Mouse (Mus musculus) cerebellum, postnatal 4 days (tissue): ENCODE measurements around the gene Ppp2r5d.

Source experiments
- DNase-seq, 2 experiments: peaks; one replicate each; pipeline ENCODE4 v3.0.0; 2022; ENCODE audit warnings: low spot score in 2 of 2, mixed read lengths in 1 of 2

Gene Ppp2r5d

DNA sequence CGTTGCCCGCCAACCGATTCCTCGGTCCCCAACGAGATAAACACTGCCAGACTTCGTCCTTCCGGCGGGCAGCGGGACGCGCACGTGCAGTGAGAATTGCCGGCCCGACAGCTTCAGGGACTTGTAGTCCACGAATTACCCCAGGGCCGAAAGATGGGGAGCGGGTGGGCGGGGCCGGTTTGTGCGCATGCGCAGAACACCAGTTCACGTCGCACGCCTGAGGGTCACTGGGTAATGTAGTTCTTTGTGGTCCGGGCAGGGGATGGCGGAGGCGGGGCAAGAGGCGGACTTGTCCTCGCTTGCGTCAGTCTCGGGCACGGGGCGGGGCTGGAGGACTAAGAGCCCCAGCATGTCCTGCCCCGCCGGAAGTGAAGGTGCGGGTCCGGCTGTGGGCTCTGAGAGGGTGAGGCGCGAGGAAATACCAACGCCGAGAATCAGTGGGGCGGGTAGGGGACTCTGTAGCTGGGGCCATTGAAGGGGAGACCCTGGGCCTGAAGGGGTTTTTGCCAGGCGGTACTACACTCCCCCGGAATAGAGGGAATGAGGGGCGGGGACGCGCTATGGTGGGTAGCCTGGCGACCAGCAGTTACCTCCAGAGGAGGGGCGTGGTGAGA lies 24.0 kb downstream of the Ppp2r5d start, which contains the start of gene Klhdc3:
Gene Klhdc3, minus strand, starts transcription at position 155 of the 614 bp plus-strand sequence.
- peak; percentile 97 for DNase-seq

GRCm38 (mm10) chr17:46679843-46680759 lies 24.8 kb downstream of the Ppp2r5d start:
- DNase-seq = peak in 1 of 2 experiments; percentile 59

DNA sequence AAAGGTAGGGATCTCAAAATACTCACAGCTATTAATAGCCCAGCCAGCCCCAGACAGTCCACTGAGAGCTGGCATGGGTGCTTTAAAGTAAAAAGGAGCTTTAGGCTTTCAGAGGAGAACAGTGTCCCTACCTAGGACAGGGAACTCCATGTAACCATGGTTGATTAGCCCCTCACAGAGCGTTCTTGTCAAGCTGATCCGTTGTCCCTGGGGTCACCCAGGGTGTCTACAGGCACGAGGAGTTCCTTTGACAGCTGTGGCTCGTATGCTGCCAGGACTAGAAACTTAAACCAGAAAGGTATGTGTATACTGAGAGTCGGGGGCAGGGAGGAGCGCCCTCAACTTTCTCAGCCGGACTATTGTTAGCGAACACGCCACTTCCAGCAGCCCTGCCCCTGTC lies 26.0 kb downstream of the Ppp2r5d start:
- no peak for DNase-seq

- no peak for DNase-seq
Measured at GRCm38 (mm10) chr17:46678416-46678815, 26.5 kb downstream of the Ppp2r5d start, which contains the start of gene Mea1. Mea1 (plus strand) TSS chr17:46678793.

DNA sequence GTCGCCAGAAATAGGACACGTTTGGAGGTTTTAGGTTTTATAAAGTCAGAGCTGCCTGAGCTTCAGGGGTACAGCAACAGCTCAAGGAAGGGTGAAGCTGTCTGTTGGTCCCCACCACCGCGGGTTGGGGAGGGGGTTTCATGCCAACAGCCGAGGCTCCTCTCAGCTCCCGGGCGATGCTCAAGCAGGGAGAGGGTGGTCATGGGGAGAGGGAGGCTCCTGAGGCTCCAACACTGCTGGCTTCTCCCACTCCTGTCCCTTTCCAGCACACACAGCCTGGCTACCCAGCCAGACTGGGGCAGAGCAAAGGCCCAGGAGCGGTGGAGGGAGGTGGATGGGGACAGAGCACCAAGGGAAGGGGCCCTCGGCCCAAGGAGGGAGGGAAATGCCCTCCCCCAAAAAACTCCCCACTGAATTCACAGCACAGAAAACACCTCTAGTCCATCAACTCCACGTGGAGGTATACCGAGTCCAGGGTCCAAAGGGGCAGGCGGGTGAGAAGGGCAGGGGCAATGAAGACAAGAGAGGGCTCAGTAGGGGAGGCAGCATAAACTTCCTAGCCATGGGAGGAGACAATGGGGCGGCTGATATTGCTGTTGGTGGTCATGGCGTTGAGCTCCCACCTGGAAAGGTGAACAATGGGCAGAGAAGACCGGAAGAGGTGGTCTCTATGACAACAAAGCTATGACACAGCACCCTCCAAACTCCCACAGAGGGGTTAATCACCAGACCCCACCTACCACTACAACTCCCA lies 30.2 kb downstream of the Ppp2r5d start:
- DNase-seq = no peak

DNA sequence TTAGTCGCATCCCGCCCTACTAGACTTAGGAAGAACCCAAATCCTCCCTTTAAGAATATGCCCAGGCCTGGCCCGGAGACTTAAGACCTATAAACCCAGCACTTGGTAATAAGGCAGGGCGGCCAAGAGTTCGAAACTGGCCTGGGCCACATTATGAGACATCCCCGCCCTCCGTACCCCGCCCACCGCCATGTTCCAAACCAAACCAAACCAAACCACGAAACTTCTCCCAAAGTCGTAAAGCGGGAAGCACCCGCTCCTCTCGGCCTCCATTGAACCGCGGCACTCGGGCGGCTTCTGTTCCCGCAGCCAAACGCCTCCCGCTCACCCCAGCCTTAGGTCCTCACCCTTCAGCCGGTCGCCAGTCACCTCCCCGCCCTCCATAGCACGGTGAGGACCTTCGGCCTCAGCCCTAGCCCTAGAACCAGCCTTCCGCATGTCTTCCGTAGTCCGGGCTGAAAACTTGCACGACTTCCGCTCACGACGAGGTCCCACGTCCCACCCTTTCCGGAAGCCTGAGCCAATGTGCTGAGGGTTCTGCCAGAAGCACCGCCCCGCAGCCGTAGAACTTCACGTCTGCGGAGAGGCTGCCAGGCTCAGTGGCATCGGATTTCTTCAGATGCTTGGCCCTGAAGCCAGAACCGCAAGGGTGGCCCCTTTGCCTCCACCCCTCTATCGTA lies 30.9 kb downstream of the Ppp2r5d start, which contains the start of gene Rrp36:
Gene Rrp36, minus strand, starts transcription at position 503 of the 680 bp plus-strand sequence.
- DNase-seq = peak; percentile 72 to 85

- DNase-seq = no peak
Measured at GRCm38 (mm10) chr17:46669911-46670310, 35.0 kb downstream of the Ppp2r5d start.

DNA sequence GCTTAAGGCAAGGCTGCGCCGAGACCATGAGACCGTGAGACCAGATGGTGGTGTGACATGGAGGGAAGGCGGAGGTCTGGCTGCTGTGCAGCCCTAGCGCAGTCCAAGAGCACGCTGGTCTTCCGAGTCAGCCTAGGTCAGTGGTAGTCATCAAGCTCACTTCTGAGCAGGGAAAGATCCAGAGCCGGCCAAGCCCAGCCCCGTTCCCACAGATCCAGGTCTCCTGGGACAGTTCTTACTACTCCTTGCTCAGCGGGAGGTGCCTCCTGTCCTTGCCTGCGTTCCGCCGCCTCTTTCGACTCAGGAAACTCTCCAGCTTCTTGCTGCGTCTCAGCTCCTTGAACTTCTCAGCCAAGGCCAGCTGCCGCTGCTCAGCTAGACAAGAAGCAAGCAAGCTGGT lies 37.2 kb downstream of the Ppp2r5d start:
- DNase-seq = no peak

- DNase-seq = no peak
Measured at GRCm38 (mm10) chr17:46662730-46663129, 42.2 kb downstream of the Ppp2r5d start.

- no peak for DNase-seq
Measured at GRCm38 (mm10) chr17:46661981-46662380, 42.9 kb downstream of the Ppp2r5d start.

DNA sequence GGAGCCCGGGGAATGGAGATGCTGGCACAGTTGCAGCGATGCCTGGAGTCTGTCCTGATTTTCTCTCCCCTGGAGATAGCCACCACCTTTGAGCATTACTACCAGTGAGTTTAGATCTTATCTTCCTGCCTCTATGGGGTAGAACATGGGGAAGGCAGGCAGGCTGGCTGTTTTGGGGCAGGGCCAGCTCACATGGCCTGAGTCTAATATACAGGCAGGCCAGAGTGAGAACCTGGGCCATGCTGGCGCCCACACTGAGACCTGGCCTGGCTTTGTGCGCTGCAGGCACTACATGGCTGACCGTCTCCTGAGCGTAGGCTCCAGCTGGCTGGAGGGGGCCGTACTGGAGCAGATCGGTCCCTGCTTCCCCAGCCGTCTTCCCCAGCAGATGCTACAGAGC lies 43.6 kb downstream of the Ppp2r5d start:
- no peak for DNase-seq

DNA sequence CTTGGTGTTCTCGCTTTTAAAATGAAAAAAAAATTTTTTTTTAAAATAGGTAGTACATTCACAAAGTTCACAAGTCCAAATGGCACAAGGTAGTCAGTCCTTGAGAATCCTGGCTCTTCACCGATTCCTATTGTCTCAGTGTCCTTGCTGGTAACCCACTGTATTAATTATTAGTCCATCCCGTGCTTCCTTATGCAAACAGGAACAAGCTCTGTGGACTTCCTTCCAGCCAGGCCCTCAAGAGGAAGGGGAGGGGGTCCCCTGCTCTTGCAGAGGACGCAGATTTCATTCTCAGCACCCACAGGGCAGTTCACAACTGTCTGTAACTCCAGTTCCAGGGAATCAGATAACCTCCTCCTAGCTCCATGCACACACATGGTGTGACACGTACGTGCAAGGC lies 48.9 kb downstream of the Ppp2r5d start:
- no peak for DNase-seq

DNA sequence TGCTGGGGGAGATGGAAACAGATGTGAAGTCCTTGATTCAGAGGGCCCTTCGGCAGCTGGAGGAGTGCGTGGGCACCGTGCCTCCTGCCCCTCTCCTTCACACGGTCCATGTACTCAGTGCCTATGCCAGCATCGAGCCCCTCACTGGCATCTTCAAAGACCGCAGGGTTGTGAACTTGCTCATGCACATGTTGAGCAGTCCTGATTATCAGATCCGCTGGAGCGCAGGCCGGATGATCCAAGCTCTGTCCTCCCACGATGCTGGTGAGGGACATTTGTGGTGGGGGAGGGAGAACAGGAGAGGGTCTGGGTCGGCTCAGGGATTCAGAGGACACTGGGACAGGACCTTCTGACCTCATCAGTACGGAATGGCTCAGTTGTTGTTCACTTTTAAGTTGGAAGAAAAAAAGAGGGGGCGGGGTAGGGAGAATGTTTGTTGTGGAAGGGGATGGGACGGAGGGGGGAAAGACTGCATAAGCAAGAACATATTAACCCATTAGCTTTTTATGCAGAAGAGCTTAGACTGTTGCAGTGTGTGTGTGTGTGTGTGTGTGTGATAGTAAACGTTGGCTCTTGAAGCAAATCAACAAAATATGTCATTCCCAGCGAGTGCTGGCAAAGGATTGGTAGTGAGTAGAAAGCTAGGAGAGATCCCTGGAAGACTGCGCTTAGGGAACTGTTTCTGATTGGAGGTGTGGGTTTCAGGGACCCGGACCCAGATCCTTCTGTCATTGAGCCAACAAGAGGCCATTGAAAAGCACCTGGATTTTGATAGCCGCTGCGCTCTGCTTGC lies 53.0 kb downstream of the Ppp2r5d start:
- DNase-seq = no peak

DNA sequence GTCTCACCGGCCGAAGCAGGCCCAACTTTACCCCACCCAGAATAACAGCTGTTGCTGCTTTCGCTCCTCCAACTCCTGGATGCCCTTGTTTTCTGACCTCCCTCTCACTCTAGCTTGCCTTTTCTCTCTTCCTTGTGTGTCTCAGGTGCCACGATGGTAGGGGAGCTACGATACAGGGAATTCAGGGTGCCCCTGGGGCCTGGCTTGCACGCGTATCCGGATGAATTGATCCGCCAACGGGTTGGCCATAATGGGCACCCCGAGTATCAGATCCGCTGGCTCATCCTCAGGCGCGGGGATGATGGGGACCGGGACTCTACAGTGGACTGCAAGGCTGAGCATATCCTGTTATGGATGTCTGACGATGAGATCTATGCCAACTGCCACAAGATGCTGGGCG lies 53.6 kb downstream of the Ppp2r5d start:
- DNase-seq = no peak

DNA sequence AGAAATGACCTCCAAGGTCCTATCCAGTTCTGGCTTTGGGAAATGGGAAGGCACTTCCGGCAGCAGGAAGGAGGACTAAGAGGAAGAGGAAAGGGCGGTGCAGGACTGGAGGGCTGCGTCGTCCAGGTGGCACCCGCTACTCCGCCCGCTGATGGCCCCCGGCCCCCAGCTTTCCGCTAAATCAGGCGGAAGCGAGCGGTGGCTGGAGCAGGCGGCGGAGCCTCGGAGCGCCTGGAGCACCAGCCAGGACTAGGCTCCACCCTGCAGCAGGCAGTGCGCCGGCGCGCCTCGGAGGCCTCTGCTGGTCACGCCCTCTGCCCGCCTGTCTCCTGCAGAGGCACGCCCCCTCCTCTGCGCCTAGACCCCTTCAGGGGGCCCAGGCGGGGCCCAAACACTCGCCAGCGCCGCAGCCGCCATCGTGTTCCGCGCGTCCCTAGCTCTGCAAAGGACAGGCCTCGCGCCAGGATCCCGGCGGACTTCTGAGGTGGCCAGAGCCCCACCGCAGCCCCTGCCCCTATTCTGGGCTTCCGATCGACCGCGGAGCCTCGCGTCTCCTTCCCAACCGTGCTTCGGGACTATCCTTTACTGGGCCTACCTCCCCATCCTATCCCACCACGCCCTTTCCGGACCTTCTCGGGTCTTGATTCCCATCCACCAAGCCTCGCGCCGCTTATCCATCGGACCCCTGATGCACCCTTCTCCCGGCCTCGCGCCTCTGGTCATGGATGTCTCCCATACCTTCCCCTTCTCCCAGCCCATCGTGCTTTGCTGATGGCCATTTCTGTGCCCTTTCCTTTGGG lies 54.5 kb downstream of the Ppp2r5d start, which contains the start of gene Cul7:
Gene Cul7, plus strand, starts transcription at position 106 of the 800 bp plus-strand sequence.
- DNase-seq = peak; percentile 85 to 95

- DNase-seq = no peak
Measured at GRCm38 (mm10) chr17:46649811-46650210, 55.1 kb downstream of the Ppp2r5d start.

DNA sequence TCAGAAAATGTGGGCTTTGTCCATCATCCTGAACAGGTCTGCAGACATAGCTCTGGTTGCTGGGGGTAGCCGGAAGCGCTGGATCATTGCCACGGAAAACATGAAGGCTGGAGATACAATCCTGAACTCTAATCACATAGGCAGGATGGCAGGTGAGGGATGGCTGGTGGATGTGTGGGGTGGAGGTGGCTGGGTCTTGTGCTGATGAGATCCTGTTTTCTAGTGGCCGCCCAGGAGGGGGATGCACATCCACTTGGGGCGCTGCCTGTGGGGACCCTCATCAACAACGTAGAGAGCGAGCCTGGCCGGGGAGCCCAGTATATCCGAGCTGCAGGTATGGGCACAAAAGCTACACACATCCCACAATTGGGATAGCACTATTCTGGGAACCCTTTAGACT lies 56.5 kb downstream of the Ppp2r5d start:
- no peak for DNase-seq

DNA sequence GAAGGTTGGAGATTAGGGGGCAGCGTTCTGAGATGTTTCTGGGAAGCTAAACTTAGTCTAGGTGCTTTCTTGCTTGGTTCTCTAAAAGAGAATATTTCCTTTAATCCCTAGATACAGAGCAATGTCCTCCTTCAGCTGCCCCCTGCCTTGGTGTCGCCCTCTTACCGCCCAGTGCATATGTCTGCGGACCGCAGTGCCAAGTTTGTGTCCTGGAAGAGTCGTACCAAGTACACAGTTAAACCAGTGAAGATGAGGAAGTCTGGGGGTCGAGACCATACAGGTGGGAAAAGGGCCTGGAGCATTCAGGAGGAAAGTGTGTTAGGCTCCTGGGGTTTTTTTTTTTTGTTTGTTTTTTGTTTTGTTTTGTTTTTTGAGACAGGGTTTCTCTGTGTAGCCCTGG lies 57.6 kb downstream of the Ppp2r5d start:
- no peak for DNase-seq

DNA sequence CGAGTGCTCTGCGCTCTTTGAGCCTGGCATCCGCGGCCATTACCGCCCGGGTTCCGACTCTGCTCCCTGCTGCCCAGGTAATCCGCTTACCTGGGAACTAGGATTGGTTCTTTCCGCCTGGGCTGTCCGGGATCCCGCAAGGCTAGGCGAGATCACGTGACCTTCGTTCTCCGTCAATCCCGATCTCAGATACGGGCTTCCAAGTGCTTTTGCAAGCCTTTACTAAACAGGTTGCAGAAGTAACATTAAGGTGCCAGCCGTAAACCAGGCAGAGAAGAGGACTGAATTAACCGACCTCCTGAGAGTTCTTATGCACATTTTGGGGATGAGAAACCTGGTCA lies 58.6 kb downstream of the Ppp2r5d start:
- DNase-seq = no peak
